Mouse (Mus musculus): Measurements from ENCODE around the gene Tsnax. TPM values are rescaled to one million over a fixed set of nuclear protein-coding genes. Genes with fewer than 3 reads are reported as not detected.

Tsnax gene
- polyA plus RNA-seq, 1 experiment = 13.9 TPM

DNA sequence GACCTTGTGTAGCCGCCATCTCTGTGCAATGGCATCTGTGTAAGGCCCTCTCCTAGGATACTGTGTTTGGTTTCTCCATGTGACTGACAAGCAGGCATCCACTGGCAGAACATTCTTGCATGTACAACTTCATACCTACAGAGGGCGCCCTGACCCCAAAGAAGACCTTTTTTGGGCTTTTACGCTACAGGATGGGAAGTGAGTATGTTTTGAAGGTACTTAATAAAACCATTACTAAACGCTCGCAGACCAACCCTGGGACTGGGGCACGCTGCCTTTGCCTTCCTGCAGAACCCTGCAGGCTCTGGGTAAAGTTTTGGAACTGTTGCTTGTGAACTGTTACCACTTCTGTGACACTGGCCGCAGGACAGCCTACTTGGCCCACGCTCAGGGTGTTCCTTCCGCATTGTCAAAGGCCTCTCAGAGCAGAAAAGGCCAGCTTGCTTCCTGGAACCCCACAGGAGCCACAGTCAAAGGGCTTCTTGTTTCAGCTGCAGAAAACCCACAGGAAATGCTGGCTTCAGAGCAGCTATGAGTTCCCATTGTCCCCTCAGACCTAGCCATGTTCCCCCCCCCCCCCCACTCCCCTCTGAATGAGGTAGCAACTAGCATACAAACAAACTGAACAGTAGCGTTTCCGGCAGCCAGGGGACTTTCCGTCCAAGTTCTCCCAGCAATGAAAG, 54.3 kb downstream of the Tsnax start:
- peaks cover 7% of the 10 kb centered on the region for H3K4me1 ChIP-seq (ENCODE audit: control insufficient read depth, insufficient read depth, low read length)
- peak overlapping the region; percentile 67 for H3K27ac ChIP-seq (ENCODE audit: control insufficient read depth, insufficient read depth, low read depth, low read length, poor library complexity)
- 2% methylated on average over 12 of the region's 12 CpGs for WGBS
- peak; percentile 46 for TF ChIP-seq CTCF (IDR thresholded peaks at IDR 0.05; ENCODE audit: control insufficient read depth, insufficient read depth, low read length)
- no peak; the same call in 1 of the 2 replicates for TF ChIP-seq POLR2A (IDR thresholded peaks at IDR 0.05; ENCODE audit: borderline replicate concordance, control insufficient read depth, low read depth, low read length)
- H3K4me3 ChIP-seq (replicated peaks; ENCODE audit: control insufficient read depth, low read depth, low read length) = peak overlapping the region; percentile 33

DNA sequence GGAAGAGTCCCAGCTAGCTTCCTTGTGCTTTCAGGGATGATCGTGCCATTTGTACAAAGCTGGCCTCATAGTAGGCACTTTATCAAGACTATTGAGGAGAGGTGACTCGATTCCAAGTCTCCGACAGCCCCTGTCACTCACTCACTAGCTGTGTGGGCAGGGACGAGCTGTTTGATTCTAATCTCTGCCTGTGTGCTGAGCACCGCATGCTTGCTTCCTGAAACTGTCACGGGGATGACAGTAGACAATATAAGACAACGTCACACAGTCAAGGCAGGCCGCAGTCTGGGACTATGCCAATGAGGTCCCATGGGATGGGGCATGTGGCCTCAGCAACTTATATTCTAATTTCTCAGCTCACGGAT, 54.8 kb downstream of the Tsnax start:
- peaks cover 7% of the 10 kb centered on the region for H3K4me1 ChIP-seq (ENCODE audit: control insufficient read depth, insufficient read depth, low read length)
- peak overlapping the region; percentile 67 for H3K27ac ChIP-seq (ENCODE audit: control insufficient read depth, insufficient read depth, low read depth, low read length, poor library complexity)
- TF ChIP-seq POLR2A (IDR thresholded peaks at IDR 0.05; ENCODE audit: borderline replicate concordance, control insufficient read depth, low read depth, low read length) (no peak), CTCF (IDR thresholded peaks at IDR 0.05; ENCODE audit: control insufficient read depth, insufficient read depth, low read length) (no peak)
- WGBS = 10% methylated on average over 9 of the region's 9 CpGs
- no peak overlapping the region for H3K4me3 ChIP-seq (replicated peaks; ENCODE audit: control insufficient read depth, low read depth, low read length)

- WGBS = 70% methylated on average over 6 of the region's 6 CpGs
- TF ChIP-seq CTCF (IDR thresholded peaks at IDR 0.05; ENCODE audit: control insufficient read depth, insufficient read depth, low read length) (no peak), POLR2A (IDR thresholded peaks at IDR 0.05; ENCODE audit: borderline replicate concordance, control insufficient read depth, low read depth, low read length) (no peak)
- Histone ChIP-seq H3K27ac (ENCODE audit: control insufficient read depth, insufficient read depth, low read depth, low read length, poor library complexity) (peak overlapping the region; percentile 67; the same call in 1 of the 2 replicates), H3K4me1 (ENCODE audit: control insufficient read depth, insufficient read depth, low read length) (peaks cover 7% of the 10 kb centered on the region), H3K4me3 (replicated peaks; ENCODE audit: control insufficient read depth, low read depth, low read length) (no peak overlapping the region)
Measured at GRCm38 (mm10) chr8:125068146-125068905, 55.5 kb downstream of the Tsnax start.

- no peak overlapping the region for H3K4me3 ChIP-seq (replicated peaks; ENCODE audit: control insufficient read depth, low read depth, low read length)
- WGBS = 82% methylated on average over 7 of the region's 7 CpGs
- TF ChIP-seq CTCF (IDR thresholded peaks at IDR 0.05; ENCODE audit: control insufficient read depth, insufficient read depth, low read length) (no peak), POLR2A (IDR thresholded peaks at IDR 0.05; ENCODE audit: borderline replicate concordance, control insufficient read depth, low read depth, low read length) (no peak)
- H3K27ac ChIP-seq (ENCODE audit: control insufficient read depth, insufficient read depth, low read depth, low read length, poor library complexity) = no peak overlapping the region
- H3K4me1 ChIP-seq (ENCODE audit: control insufficient read depth, insufficient read depth, low read length) = peaks cover 7% of the 10 kb centered on the region
Measured at GRCm38 (mm10) chr8:125069304-125069703, 56.5 kb downstream of the Tsnax start.

- H3K4me3 ChIP-seq (replicated peaks; ENCODE audit: control insufficient read depth, low read depth, low read length) = no peak overlapping the region
- H3K4me1 ChIP-seq (ENCODE audit: control insufficient read depth, insufficient read depth, low read length) = peaks cover 7% of the 10 kb centered on the region
- no peak for TF ChIP-seq CTCF (IDR thresholded peaks at IDR 0.05; ENCODE audit: control insufficient read depth, insufficient read depth, low read length)
- TF ChIP-seq POLR2A (IDR thresholded peaks at IDR 0.05; ENCODE audit: borderline replicate concordance, control insufficient read depth, low read depth, low read length) = no peak
- WGBS = 82% methylated on average over 6 of the region's 6 CpGs
- no peak overlapping the region for H3K27ac ChIP-seq (ENCODE audit: control insufficient read depth, insufficient read depth, low read depth, low read length, poor library complexity)
Measured at GRCm38 (mm10) chr8:125069733-125070132, 56.9 kb downstream of the Tsnax start.

DNA sequence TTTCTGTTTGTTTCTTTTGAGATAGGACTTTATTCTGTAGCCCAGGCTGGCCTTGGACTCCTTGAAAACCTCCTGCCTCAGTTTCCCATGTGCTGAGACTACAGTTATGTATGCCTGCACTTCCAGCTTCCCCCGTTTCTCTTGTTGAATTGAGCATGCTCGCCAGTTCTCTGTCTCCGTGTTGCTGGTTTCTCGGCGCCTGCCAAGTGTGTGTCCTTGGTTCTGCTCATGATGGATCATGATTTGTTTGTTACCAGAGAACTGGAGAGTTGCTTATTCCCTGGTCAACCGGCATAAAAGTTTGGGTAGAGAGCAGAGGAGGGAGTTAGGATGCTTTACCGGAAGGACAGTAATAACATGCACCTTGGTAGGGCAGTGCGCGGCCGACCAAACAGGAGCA, 61.3 kb downstream of the Tsnax start:
- WGBS = 88% methylated on average over 10 of the region's 10 CpGs
- no peak for TF ChIP-seq POLR2A (IDR thresholded peaks at IDR 0.05; ENCODE audit: borderline replicate concordance, control insufficient read depth, low read depth, low read length)
- TF ChIP-seq CTCF (IDR thresholded peaks at IDR 0.05; ENCODE audit: control insufficient read depth, insufficient read depth, low read length) = no peak
- Histone ChIP-seq H3K4me3 (replicated peaks; ENCODE audit: control insufficient read depth, low read depth, low read length) (no peak overlapping the region), H3K4me1 (ENCODE audit: control insufficient read depth, insufficient read depth, low read length) (no peaks in the 10 kb centered on the region), H3K27ac (ENCODE audit: control insufficient read depth, insufficient read depth, low read depth, low read length, poor library complexity) (no peak overlapping the region)

DNA sequence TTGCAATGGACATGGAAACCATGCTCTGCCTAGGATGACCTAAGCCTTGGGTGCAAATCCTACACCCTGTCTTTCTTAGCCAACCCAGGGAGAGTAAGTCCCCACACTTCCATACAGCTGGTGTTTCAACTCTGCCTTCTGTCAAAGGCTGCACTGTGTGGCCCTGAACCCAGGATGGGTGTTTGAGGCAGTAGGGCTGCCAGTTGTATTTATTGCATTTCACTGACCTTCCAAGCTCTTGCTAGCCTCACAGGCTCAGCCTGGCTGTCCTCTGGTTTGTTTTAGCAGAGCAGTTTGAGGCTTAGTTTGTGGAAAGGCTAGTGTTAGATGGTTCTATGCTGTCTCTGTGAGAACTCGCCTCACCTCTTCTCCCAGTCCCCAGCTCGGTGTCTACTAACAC, 61.8 kb downstream of the Tsnax start:
- Histone ChIP-seq H3K4me3 (replicated peaks; ENCODE audit: control insufficient read depth, low read depth, low read length) (no peak overlapping the region), H3K4me1 (ENCODE audit: control insufficient read depth, insufficient read depth, low read length) (no peaks in the 10 kb centered on the region), H3K27ac (ENCODE audit: control insufficient read depth, insufficient read depth, low read depth, low read length, poor library complexity) (no peak overlapping the region)
- TF ChIP-seq POLR2A (IDR thresholded peaks at IDR 0.05; ENCODE audit: borderline replicate concordance, control insufficient read depth, low read depth, low read length) = no peak
- no peak for TF ChIP-seq CTCF (IDR thresholded peaks at IDR 0.05; ENCODE audit: control insufficient read depth, insufficient read depth, low read length)
- WGBS = 86% methylated on average over 2 of the region's 2 CpGs

DNA sequence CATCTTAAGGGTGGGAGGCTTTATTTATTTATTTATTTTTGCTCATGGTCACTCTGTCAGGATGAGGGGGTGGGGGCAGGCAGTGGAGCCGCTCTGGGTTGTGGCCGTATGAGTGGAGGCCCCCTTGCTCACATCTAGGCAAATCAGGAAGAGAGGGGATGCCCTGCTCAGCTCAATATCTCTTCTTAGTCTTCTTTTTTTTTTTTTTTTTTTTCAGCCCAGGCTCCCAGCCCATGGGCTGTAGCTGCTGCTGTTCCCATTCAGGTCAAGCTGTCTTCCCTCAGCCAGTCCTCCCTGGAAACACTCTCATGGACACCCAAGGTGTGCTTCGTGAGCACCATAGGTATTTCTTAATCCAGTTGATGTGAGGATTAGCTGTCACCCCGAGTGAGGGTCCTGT, 62.6 kb downstream of the Tsnax start:
- Histone ChIP-seq H3K4me3 (replicated peaks; ENCODE audit: control insufficient read depth, low read depth, low read length) (no peak overlapping the region), H3K27ac (ENCODE audit: control insufficient read depth, insufficient read depth, low read depth, low read length, poor library complexity) (no peak overlapping the region), H3K4me1 (ENCODE audit: control insufficient read depth, insufficient read depth, low read length) (no peaks in the 10 kb centered on the region)
- TF ChIP-seq CTCF (IDR thresholded peaks at IDR 0.05; ENCODE audit: control insufficient read depth, insufficient read depth, low read length) (no peak), POLR2A (IDR thresholded peaks at IDR 0.05; ENCODE audit: borderline replicate concordance, control insufficient read depth, low read depth, low read length) (no peak)
- 78% methylated on average over 4 of the region's 4 CpGs for WGBS
